Mouse (Mus musculus) G1E (cell line): Measurements from ENCODE around the gene Spaca7.

Source experiments
- CTCF ChIP-seq: IDR thresholded peaks from 2 replicates; pipeline ENCODE4 v1.5.1; 2012; ENCODE audit warnings: low read depth, low read length, inconsistent platforms, mixed read lengths
- GATA1 ChIP-seq: IDR thresholded peaks from 2 replicates; pipeline ENCODE4 v1.6.1; 2012; ENCODE audit warnings: borderline replicate concordance, low read length, inconsistent platforms, mixed read lengths
- GATA2 ChIP-seq: IDR thresholded peaks from 2 replicates; pipeline ENCODE4 v1.6.1; 2012; ENCODE audit warnings: low read depth, low read length, inconsistent platforms, borderline replicate concordance
- POLR2AphosphoS5 ChIP-seq: IDR thresholded peaks from 2 replicates; pipeline ENCODE4 v1.6.1; 2012; ENCODE audit warnings: low read depth, low read length, inconsistent platforms; ENCODE audit not compliant: insufficient replicate concordance
- TAL1 ChIP-seq: conservative IDR thresholded peaks from 2 replicates; pipeline ENCODE4 v1.6.1; 2012; ENCODE audit warnings: low read depth, low read length, inconsistent platforms, mixed read lengths

- TF ChIP-seq CTCF, result peak; percentile 42; the same call in 1 of the 2 replicates
- TF ChIP-seq GATA1, result no peak
- TF ChIP-seq POLR2AphosphoS5, result no peak
- no peak for TF ChIP-seq GATA2
- no peak for TF ChIP-seq TAL1
These were observed 11.3 kb upstream of the Spaca7 start for GRCm38 (mm10) chr8:12561403-12561960.
